Mouse (Mus musculus): ENCODE measurements around the gene Mixl1. TPM values are rescaled to one million over a fixed set of nuclear protein-coding genes. Genes with fewer than 3 reads are reported as not detected.

Gene Mixl1
- 0.14 TPM in 1 of 2 replicates, not detected in the other for polyA plus RNA-seq (2016; fragmentation: Nextera tagmentation; extraction: Ambion mirVana)

DNA sequence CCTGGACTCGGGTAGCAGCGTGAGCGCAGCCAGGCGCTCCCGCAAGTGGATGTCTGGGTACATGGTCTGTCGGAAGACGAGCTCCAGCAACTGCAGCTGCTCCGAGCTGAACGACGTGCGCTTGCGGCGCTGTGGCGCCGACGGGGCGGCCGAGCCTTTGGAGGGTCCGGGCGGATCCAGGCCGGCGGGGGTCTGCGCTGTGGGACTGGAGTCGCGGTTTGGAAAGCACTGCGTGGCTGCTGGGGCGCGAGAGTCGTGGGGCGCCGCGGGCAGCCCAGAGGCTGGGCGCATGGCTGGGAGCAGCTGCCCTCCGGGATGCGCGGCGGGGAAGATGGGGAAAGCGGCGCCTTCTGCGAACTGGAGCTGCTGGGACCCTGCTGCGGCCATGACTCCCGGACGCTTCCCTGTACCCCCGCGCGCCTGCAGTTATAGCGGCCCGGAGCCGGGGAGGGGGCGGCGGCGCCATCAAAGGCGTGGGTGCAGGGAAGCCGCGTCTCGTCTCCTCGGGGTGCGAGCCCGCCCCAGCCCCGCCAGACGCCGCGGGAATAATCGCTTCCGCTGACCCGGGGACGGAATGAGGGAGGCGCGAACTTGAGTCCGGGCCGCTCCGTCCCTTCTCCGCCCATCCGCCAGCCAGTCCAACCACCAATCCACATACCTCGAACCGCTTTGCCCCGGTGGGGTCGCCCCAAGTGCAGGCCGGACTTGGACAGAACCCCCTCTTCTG lies at the start of gene Mixl1:
Mixl1 (minus strand) TSS at position 409 of the 727 bp plus-strand sequence.
- H3K27ac ChIP-seq: peak within 1 kb of the TSS; percentile 29; the same call in 1 of the 2 replicates
- peaks cover 9% of the 10 kb centered on the region for H3K36me3 ChIP-seq
- peak within 1 kb of the TSS; percentile 56 for H3K4me3 ChIP-seq
- no peaks in the 10 kb centered on the region for H3K9me3 ChIP-seq
- WGBS: under 1% methylated on average over 78 of the region's 79 CpGs
- H3K4me1 ChIP-seq (replicated peaks): peaks cover 13% of the 10 kb centered on the region
- DNase-seq (ENCODE audit: low spot score): peak; percentile 57
- H3K27me3 ChIP-seq (ENCODE audit: insufficient read depth, poor library complexity, severe bottlenecking): peaks cover 63% of the 10 kb centered on the region

DNA sequence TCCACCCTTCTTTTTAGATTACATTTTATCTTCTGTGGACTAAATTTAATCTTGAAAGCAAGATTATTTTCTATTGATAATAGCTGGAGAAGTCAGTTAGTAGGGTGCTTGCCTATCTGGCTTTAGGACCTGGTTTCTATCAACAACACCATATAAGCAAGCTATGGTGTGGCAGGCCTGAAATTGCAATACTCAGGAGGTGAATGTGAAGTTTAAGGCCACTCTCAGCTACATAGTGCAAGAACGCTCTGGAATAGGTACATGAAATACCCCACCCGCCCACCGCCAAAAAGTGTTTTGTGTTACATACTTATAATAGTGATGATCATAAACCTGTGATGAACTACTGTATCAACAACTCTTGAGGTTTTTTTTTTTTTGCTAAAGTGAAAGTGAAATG lies 32.4 kb upstream of the Mixl1 start:
- H3K27ac ChIP-seq: no peak overlapping the region
- 95% methylated on average over 3 of the region's 3 CpGs for WGBS

DNA sequence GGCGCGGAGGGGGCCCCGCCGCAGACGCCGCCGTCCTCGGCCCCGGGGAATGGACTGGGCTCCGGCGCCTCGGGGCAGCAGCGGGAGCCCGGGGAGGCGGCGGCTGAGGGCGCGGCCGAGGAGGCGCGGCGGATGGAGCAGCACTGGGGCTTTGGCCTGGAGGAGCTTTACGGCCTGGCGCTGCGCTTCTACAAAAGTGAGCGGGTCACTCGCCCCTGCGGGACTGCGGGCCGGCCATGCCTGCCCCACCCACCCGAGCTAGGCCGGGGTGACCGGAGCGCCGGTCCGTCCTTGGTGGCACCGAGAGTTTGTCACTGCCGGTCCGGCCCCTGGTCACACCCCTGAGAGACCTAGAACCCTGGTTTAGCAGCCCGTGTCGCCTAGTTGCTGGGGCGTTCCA lies 29.3 kb upstream of the Mixl1 start:
- no peak for DNase-seq (ENCODE audit: low spot score)
- no peaks in the 10 kb centered on the region for H3K27me3 ChIP-seq (ENCODE audit: insufficient read depth, poor library complexity, severe bottlenecking)
- peak overlapping the region; percentile 96 for H3K4me3 ChIP-seq
- H3K36me3 ChIP-seq: no peaks in the 10 kb centered on the region
- peaks cover 29% of the 10 kb centered on the region for H3K4me1 ChIP-seq (replicated peaks)
- H3K27ac ChIP-seq: peak overlapping the region; percentile 98
- no peaks in the 10 kb centered on the region for H3K9me3 ChIP-seq
- under 1% methylated on average over 42 of the region's 42 CpGs for WGBS

More for the DNA sequence above, 32.4 kb upstream of the Mixl1 start:
- no peak for DNase-seq (ENCODE audit: low spot score)
- H3K27me3 ChIP-seq (ENCODE audit: insufficient read depth, poor library complexity, severe bottlenecking): no peaks in the 10 kb centered on the region
- H3K4me1 ChIP-seq (replicated peaks): peaks cover 29% of the 10 kb centered on the region
- H3K36me3 ChIP-seq: peaks cover 14% of the 10 kb centered on the region
- no peaks in the 10 kb centered on the region for H3K9me3 ChIP-seq
- no peak overlapping the region for H3K4me3 ChIP-seq

DNA sequence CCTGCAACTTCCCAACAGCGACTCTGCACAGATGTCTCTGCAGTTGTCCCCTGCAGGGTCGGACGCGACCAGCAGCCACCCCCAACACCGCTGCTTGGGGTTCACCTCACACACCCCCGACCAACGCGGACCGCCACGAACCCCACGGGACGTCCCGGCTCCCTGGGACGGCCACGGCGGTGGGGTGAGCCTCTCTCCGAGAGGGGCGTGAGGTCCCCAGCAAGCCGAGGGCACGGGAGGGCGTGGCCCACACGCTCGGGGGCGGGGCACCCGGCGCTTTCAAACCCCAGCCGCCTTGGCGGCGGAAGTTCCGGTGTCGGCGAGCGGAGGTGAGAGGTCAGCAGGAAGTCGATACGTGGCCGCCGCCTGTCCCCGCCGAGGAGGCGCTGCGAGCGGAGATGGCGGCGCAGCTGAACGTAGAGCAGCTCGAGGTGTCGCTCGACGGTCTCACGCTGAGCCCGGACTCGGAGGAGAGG lies 28.9 kb upstream of the Mixl1 start, which contains the start of gene Acbd3:
Acbd3 (plus strand) TSS at position 340 of the 476 bp plus-strand sequence.
- Histone ChIP-seq H3K4me1 (replicated peaks) (peaks cover 29% of the 10 kb centered on the region), H3K9me3 (no peaks in the 10 kb centered on the region), H3K27ac (peak within 1 kb of the TSS; percentile 98), H3K27me3 (ENCODE audit: insufficient read depth, poor library complexity, severe bottlenecking) (no peaks in the 10 kb centered on the region), H3K4me3 (peak within 1 kb of the TSS; percentile 96), H3K36me3 (no peaks in the 10 kb centered on the region)
- peak; percentile 94 for DNase-seq (ENCODE audit: low spot score)
- WGBS: under 1% methylated on average over 52 of the region's 52 CpGs

DNA sequence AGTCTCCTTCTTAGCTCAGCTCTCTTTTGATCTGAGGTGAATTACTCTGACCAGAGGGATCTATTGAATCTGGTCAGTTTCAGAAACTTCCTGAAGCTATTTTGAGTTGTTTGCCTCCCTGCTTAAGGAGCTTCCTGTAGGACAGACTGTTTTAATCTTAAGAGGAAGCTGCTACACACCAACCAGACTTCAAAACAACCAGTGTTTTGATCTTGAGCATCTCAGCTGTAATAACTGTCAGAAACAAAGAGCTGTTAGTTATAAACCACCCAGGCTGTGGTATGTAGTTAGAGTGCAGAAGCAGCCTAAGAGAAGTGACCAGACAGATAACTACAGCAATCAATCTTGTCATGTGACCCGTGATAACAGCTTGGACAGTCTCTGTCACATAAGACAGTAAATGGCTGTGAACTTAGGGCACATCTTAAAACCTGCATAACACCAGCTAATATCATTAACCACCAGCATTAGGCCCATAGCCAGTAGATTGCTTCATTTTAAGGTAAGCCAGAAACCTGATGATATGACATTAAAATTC lies 26.9 kb upstream of the Mixl1 start:
- H3K36me3 ChIP-seq: no peaks in the 10 kb centered on the region
- no peak overlapping the region for H3K4me3 ChIP-seq
- 71% methylated on average over 1 of the region's 1 CpGs for WGBS
- peaks cover 29% of the 10 kb centered on the region for H3K4me1 ChIP-seq (replicated peaks)
- no peak overlapping the region for H3K27ac ChIP-seq
- no peaks in the 10 kb centered on the region for H3K27me3 ChIP-seq (ENCODE audit: insufficient read depth, poor library complexity, severe bottlenecking)
- DNase-seq (ENCODE audit: low spot score): no peak
- no peaks in the 10 kb centered on the region for H3K9me3 ChIP-seq

DNA sequence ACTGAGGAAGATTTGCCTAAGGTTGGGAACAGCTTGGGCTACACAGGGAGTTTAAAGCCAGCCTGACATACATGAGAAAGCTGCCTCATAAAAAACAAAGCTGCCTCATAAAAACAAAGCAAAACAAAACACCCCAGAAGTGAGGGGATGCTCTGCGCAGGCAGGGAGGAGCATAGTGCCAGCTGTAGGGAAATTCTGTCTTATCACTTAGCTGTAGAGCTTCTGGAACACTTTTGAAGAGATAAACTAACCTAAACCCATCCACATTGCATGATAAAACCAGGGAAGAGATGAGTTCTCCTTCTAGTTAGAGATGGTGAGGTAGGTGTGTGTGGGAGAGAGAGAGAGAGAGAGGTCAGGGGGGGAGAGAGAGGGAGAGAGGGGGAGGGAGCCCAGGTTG lies 25.8 kb upstream of the Mixl1 start:
- H3K27me3 ChIP-seq (ENCODE audit: insufficient read depth, poor library complexity, severe bottlenecking): no peaks in the 10 kb centered on the region
- H3K4me3 ChIP-seq: no peak overlapping the region
- no peak overlapping the region for H3K27ac ChIP-seq
- H3K9me3 ChIP-seq: no peaks in the 10 kb centered on the region
- no peaks in the 10 kb centered on the region for H3K36me3 ChIP-seq
- DNase-seq (ENCODE audit: low spot score): no peak
- peaks cover 21% of the 10 kb centered on the region for H3K4me1 ChIP-seq (replicated peaks)
- 44% methylated on average over 1 of the region's 1 CpGs for WGBS

DNA sequence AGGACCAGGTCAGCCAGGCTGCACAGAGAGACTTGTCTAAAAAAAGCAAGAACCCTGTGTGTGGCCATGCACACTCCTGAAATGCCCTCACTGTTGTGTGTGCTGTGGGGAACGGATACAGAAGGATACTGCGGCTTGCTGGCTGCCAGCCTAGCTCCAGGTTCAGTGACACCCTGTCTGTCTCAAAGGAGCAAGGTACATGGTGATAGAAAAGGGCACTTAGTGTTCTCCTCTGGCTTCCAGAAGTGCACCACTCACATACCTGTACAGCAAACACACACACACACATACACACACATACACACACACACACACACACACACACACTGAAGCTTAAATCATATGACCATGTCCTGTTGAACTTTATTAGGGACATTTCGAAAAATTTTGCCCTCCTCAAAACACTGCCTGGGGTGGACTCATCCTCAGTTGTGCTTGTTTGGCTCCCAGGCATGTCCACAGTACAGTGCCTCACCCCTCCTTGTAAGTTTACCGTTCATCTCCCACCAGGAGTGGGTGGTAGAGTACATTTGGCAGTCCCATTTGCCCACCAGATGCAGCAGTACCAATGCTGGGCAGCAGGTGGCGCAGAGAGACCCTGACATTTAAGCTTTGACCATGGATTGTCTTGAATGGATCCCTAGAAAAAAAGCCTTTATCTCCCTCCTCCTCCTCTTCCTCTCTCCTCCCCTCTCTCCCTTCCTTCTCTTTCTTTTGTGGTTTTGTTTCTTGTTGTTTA lies 23.3 kb upstream of the Mixl1 start:
- H3K36me3 ChIP-seq: no peaks in the 10 kb centered on the region
- 48% methylated on average over 5 of the region's 5 CpGs for WGBS
- no peaks in the 10 kb centered on the region for H3K9me3 ChIP-seq
- peak; percentile 87 for DNase-seq (ENCODE audit: low spot score)
- H3K4me3 ChIP-seq: no peak overlapping the region
- no peak overlapping the region for H3K27ac ChIP-seq
- no peaks in the 10 kb centered on the region for H3K27me3 ChIP-seq (ENCODE audit: insufficient read depth, poor library complexity, severe bottlenecking)
- H3K4me1 ChIP-seq (replicated peaks): peaks cover 5% of the 10 kb centered on the region

DNA sequence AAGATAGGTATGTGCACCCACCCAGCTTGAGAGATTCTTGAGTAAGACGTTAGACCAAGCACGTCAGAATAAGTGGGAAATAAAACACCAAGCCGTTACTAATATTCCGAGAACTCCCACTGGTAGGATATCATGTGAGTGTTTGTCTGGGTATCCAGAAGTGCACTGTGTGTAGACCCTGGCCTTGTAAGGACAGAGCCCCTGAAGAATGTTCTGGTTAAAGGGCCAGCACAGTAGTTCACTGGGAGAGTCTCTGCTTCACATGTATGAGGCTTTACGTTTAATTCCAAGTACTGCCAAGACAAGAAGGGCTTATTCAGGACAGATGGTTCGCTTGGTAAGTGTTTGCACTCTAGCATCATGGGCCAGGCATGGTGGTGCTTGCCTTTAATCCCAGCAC lies 22.6 kb upstream of the Mixl1 start:
- H3K27ac ChIP-seq: no peak overlapping the region
- H3K4me3 ChIP-seq: no peak overlapping the region
- H3K27me3 ChIP-seq (ENCODE audit: insufficient read depth, poor library complexity, severe bottlenecking): no peaks in the 10 kb centered on the region
- H3K36me3 ChIP-seq: no peaks in the 10 kb centered on the region
- H3K4me1 ChIP-seq (replicated peaks): no peaks in the 10 kb centered on the region
- no peaks in the 10 kb centered on the region for H3K9me3 ChIP-seq
- 87% methylated on average over 6 of the region's 6 CpGs for WGBS
- no peak for DNase-seq (ENCODE audit: low spot score)

DNA sequence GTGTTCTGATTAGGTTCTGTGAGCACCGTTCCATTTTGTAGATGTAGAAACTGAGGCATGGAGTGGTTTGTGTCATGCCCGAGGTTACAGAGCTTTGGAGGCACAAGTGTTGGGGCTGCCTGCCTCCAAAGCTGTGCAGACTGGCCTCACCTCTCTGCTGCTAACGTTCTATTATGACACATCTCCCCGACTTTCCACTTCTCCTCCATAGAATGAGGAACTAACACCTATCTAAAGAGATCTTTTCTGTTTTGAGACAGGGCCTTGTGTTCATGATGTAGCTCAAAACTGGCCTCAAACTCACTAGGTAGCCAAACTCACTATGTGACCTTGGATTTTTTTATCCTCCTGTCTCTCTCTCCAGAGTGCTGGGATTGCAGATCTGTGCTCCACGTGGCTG lies 21.9 kb upstream of the Mixl1 start:
- DNase-seq (ENCODE audit: low spot score): no peak
- H3K4me3 ChIP-seq: no peak overlapping the region
- no peaks in the 10 kb centered on the region for H3K36me3 ChIP-seq
- H3K9me3 ChIP-seq: no peaks in the 10 kb centered on the region
- no peak overlapping the region for H3K27ac ChIP-seq
- WGBS: 78% methylated on average over 5 of the region's 5 CpGs
- no peaks in the 10 kb centered on the region for H3K4me1 ChIP-seq (replicated peaks)
- no peaks in the 10 kb centered on the region for H3K27me3 ChIP-seq (ENCODE audit: insufficient read depth, poor library complexity, severe bottlenecking)

DNA sequence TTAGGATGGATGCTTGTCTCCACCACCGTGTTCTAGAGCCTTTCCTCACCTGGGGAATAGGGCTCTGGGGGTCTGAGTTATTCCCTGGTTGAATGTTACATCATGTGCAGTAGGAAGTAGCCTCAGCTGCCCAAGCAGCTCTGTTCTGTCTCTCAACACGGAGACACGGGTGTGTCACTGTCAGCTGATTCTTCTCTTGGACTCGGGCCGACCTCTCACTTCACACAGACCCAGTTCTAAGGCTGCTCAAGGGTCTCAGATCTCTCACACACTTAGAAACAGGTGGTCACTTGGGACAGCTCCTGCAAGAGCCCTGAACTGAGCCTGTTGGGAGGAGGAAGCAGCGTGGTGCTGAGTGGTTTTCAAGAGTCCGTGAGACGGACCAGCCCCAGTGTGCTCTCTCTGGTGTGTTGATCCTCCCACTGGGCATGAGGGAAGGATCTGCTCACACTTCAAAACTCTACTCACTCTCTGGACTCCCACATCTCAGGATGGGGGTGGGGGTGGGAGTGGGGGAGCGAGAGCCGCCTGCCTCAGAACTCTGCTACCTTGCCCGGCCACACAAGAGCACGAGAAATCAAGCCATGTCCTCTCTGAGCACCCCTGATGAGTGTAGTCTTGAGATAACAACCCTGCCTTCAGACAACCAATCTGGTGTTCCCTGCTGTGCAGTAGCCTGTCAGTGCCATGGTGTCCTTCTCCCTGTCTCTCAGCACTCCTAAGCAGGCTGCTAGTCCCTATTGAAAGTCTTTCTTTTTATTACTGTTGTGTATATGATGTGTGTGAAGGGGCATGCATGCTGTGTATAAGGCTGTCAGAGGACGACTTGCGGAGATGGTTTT lies 12.3 kb upstream of the Mixl1 start:
- Histone ChIP-seq H3K9me3 (no peaks in the 10 kb centered on the region), H3K4me1 (replicated peaks) (no peaks in the 10 kb centered on the region; the same call in 1 of the 2 replicates), H3K27me3 (ENCODE audit: insufficient read depth, poor library complexity, severe bottlenecking) (no peaks in the 10 kb centered on the region), H3K4me3 (no peak overlapping the region), H3K27ac (no peak overlapping the region), H3K36me3 (no peaks in the 10 kb centered on the region)
- DNase-seq (ENCODE audit: low spot score): no peak
- 73% methylated on average over 14 of the region's 14 CpGs for WGBS

DNA sequence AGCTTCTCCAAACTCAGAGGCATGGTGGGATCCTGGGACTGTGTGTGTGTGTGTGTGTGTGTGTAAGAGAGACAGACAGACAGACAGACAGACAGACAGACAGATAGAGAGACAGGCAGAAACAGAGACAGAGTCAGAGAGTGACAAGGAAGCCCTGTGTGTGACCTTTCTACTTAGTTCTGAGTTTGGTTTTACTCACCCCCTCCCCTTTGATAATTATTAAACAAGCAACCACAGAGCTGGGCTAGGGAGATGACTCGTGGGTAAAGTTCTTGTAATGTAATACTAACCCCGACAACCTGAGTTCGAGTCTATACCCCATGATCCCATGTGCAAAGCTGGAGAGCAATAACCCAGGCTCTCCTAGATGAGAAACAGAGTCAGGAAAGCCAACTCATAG lies 11.0 kb upstream of the Mixl1 start:
- Histone ChIP-seq H3K4me1 (replicated peaks) (no peaks in the 10 kb centered on the region; the same call in 1 of the 2 replicates), H3K4me3 (no peak overlapping the region), H3K9me3 (no peaks in the 10 kb centered on the region), H3K27me3 (ENCODE audit: insufficient read depth, poor library complexity, severe bottlenecking) (no peaks in the 10 kb centered on the region), H3K36me3 (no peaks in the 10 kb centered on the region), H3K27ac (no peak overlapping the region)
- no peak for DNase-seq (ENCODE audit: low spot score)
- 86% methylated on average over 3 of the region's 3 CpGs for WGBS

DNA sequence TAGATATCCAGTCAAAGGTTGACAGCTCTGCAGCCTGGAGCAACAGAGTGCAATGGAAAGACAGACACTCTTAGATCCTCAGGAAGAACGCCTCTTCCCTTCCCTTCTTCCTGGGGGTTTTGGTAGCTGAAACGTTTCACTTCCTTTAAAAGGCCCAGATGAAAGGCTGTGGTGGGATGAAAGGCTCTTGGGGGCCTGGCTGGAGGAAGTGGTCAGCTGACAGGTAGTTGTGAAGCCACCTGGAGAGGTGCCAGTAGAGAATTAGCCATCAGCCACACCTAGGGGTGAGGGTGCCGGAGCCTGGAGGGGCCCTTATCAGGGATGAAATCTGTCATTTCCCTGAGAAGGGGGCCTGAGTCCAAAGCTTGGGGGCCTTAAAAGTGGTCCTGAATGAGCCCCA lies 10.5 kb upstream of the Mixl1 start:
- Histone ChIP-seq H3K27ac (no peak overlapping the region), H3K9me3 (no peaks in the 10 kb centered on the region), H3K4me1 (replicated peaks) (no peaks in the 10 kb centered on the region; the same call in 1 of the 2 replicates), H3K27me3 (ENCODE audit: insufficient read depth, poor library complexity, severe bottlenecking) (no peaks in the 10 kb centered on the region), H3K36me3 (no peaks in the 10 kb centered on the region), H3K4me3 (no peak overlapping the region)
- WGBS: 61% methylated on average over 3 of the region's 3 CpGs
- DNase-seq (ENCODE audit: low spot score): no peak

Data from hindbrain, embryonic 10.5 days (tissue).